Mouse (Mus musculus): ENCODE measurements around the gene Thada.
A peak's percentile ranks its signal among the peaks of the same experiment; 100 is the strongest.

- TF ChIP-seq CTCF (IDR thresholded peaks at IDR 0.05), result no peak
- peak; percentile 28; the same call in 1 of the 2 replicates for TF ChIP-seq EP300 (IDR thresholded peaks at IDR 0.05)
Observed at GRCm38 (mm10) chr17:84236781-84237557, 229.0 kb downstream of the Thada start.
